Mouse (Mus musculus): ENCODE measurements around the gene Slf2.

The Slf2 gene

GRCm38 (mm10) chr19:44930744-44931453 lies at the start of gene Slf2:
TSS of gene Slf2 (plus strand) at chr19:44931151.
- DNase-seq (ENCODE audit: low read depth, low spot score), result peak; percentile 97

DNA sequence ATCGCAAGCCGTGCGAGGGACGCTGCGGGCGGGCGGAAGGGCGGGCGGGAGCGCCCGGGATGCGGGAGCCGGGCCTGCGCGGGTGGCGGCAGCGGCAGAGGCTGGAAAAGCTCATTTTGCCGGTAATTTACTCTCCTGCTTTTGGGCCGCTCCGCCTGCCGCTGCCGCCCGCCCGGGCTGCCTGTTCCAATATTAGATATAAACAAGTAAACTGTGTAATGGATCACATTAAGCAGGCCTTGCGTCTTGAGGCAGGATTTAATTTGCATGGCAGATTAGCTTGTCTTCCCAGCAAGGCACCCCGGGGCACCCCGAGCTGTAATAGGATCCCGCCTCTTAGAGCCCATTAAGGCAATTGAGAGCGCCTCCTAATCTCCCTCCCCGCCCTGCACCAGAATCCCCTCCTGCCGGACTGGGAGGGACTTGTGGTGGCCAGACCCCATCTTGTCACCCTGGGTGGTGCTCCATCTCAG lies 48.4 kb upstream of the Slf2 start:
- DNase-seq (ENCODE audit: low read depth, low spot score), result no peak

DNA sequence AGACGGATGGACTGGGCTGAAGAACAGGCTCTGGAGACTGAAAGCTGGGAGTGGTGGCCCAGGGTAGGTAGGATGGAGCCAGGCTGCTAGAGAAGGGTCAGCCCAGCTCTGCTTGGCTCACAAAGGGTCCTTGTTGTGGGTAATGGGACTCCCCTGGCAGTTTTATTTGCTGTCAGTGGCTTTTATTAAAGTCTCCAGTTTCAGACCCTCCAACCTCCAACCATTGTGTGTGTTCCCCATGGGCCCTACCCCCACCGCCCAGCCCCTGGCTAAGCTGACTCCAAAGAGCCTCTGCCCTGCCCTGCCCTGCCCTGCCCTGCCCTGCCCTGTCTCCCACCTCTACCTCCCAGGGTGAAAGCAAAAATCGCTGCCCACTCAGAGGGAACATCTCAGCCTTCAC lies 46.6 kb upstream of the Slf2 start:
- no peak for DNase-seq (ENCODE audit: low read depth, low spot score)

- no peak for DNase-seq (ENCODE audit: low read depth, low spot score)
These were observed 44.5 kb upstream of the Slf2 start for GRCm38 (mm10) chr19:44886475-44886874.

- DNase-seq (ENCODE audit: low read depth, low spot score), result no peak
These were observed 43.2 kb upstream of the Slf2 start for GRCm38 (mm10) chr19:44887679-44888235.

DNA sequence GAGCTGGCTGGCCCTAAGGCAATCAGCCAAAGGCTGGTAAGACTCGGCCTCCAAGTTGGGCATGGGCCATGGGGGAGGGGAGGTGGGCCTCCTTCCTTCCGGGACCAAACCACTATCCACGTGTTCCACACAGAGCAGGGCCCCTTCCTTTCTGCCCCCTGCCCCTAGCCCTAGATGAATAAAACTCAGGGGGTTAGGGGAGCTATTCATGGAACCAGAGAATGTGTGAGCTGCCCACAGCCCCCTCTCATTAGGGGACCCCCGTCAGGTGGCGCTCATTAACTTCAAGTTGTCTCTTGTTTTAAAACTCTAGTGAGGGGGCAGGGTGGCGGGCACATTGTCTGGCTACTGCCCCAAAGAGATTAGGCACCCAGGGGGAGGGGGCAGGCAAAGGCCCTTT lies 41.4 kb upstream of the Slf2 start:
- DNase-seq (ENCODE audit: low read depth, low spot score), result no peak

DNA sequence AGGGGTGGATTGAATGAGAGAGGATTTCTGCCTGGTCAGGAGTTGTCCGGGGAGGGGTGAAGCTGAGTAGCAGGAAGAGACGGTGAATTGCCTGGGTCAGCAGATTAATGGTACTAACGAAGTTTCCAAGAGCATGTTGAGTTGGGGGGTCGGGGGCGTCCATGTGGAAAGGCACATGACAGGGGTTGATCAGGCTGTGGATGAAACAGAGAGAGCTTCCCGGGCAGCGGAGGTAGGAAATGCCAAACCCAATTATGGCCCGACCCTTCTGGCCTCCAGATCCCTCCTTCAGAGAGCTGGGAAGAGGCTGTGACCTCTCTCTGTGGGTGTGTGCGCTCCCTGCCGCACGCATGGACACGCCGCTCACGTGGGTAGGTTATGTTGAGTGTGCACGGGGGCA lies 39.5 kb upstream of the Slf2 start:
- DNase-seq (ENCODE audit: low read depth, low spot score), result no peak

DNA sequence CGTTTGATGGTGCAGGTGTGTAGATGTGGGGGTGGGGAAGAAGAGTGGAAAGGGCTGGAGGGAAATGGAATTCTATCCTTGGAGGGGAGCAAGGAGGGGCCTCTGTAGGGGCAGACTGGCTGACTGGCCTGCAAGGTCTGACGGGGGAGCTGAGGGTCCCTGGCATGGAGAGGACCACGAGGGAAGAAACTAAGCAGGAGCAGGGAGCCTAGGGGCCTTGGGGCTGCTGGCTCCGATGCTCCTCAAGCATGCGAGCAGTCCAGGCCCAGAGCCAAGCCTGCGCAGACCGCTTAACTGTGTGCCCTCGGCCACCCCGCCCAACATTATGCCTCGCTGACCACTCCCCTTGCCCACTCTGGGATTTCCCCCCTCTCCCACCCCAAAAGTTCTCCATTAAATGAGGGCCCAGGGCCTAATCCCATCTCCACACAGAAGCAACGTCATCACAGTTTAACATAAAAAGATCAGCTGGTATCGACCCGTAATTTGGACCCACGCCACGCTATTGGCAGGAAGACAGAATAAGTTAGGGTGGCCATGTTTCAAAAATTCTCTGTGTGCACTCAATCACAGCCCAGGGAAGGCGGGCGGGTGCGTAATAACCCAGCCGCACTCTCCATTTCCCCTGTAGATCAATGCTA lies 37.6 kb upstream of the Slf2 start:
- DNase-seq (ENCODE audit: low read depth, low spot score), result no peak

DNA sequence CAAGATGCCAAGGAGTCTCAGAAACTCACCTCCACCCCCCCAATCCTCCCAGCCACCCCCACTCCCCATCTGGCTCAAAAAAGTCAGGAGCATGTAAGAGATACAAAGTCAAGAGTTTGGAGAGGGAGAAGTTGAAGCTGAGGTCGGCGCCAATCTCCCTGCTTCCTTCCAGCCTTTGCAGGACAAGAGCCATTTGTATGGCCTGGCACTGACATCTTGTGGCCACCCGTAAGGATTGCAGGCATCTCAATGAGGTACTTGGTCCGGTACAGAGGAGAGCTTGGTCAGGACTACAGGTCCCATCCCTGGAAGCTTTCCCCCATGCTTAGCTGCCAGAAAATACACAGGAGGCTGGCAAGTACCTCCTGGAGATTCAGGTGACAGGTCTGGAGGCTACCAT lies 35.7 kb upstream of the Slf2 start:
- peak; percentile 33 for DNase-seq (ENCODE audit: low read depth, low spot score)

GRCm38 (mm10) chr19:44896450-44896849 lies 34.5 kb upstream of the Slf2 start:
- DNase-seq (ENCODE audit: low read depth, low spot score), result no peak

DNA sequence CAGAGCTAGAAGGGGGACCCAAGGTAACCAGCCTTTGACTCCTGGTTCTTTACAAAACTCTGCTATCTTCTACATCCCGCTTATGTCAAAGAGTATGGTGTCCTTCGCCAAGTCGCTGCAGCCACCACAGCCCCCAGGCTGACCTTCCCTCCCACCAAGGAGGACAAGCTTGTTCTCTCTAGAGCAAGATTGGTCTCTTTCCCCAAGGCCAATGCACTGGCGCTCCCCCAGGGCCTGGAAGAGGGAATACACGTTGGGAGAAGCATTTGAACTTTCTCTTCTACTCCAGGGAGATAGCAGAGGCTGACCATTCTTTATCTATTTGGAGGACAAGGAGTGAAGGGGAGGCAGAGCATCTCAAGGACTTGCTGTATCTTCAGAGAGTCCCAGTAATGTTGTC lies 33.4 kb upstream of the Slf2 start:
- no peak for DNase-seq (ENCODE audit: low read depth, low spot score)

- DNase-seq (ENCODE audit: low read depth, low spot score), result no peak
These were observed 32.3 kb upstream of the Slf2 start for GRCm38 (mm10) chr19:44898646-44899045.

- no peak for DNase-seq (ENCODE audit: low read depth, low spot score)
These were observed 31.7 kb upstream of the Slf2 start for GRCm38 (mm10) chr19:44899104-44899793.

DNA sequence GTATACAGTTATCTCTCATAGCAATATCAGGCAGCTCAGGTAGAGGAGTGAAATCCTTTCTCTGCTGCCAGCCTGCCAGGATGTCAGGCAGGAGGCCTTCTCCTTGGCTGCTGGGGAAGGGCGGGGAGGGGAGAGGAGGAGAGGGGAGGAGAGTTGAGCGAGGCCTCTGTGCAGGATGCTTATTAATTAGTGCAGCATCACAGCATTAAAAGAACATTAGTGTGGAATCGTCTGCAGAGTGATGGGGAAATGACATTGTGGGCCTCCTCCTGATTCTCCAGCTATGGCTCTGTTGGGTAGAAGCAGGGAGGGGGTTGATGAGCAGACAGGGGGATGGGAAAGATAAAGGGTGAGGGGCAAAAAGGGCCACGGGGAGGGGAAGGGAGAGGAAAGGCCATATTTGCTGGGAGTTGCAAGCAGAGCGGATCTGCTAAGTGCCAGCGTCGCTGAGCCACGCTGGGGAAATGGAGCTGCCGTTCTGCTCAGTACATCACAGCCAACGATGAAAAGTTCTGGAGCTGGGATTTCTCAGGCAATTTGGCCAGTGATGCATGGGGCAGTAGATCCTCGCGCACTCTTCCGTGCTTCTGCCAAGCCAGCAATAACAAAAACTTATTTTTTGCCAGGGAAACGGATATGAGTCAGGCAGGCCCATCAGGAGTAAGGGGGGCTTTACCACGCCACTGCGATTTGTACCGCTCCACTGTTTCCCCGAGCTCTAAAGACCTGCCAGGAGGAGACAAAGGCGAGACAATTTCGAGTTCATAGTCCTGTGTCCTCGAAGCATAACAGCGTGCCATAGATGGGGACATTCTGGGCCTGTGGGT lies 30.8 kb upstream of the Slf2 start:
- DNase-seq (ENCODE audit: low read depth, low spot score), result no peak

- DNase-seq (ENCODE audit: low read depth, low spot score), result no peak
These were observed 29.9 kb upstream of the Slf2 start for GRCm38 (mm10) chr19:44901047-44901446.

- no peak for DNase-seq (ENCODE audit: low read depth, low spot score)
These were observed 28.6 kb upstream of the Slf2 start for GRCm38 (mm10) chr19:44902324-44902723.

- no peak for DNase-seq (ENCODE audit: low read depth, low spot score)
These were observed 27.5 kb upstream of the Slf2 start for GRCm38 (mm10) chr19:44903343-44904000.

DNA sequence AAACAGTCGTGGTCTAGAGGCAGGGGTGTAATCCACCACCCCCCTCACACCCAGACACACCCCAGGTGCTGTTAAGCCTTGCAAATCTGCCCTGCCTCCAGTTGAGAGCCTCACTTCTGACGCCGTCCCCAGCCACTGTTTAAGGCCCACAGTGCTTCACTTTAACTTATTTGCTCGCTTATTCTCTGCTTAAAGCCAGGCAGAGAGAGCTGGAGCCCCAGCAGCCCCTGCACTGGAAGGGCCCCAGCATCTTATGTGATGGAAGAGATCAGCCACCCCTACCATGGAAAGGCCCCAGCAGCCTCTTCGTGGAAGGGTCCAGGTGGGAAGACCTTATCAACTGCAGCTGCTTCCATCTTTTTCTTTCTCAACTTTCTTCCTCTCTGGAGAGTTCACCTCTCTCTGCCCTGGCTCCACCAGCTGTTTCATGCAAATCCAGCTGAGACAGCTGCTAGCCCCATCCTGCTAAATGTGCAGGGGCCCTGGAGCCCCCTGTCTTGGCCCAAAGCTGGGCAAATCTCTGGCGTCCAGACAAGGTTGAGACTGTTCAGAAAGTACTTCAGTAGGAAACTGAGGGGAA lies 26.7 kb upstream of the Slf2 start:
- no peak for DNase-seq (ENCODE audit: low read depth, low spot score)

- DNase-seq (ENCODE audit: low read depth, low spot score), result no peak
These were observed 25.6 kb upstream of the Slf2 start for GRCm38 (mm10) chr19:44905316-44905715.

DNA sequence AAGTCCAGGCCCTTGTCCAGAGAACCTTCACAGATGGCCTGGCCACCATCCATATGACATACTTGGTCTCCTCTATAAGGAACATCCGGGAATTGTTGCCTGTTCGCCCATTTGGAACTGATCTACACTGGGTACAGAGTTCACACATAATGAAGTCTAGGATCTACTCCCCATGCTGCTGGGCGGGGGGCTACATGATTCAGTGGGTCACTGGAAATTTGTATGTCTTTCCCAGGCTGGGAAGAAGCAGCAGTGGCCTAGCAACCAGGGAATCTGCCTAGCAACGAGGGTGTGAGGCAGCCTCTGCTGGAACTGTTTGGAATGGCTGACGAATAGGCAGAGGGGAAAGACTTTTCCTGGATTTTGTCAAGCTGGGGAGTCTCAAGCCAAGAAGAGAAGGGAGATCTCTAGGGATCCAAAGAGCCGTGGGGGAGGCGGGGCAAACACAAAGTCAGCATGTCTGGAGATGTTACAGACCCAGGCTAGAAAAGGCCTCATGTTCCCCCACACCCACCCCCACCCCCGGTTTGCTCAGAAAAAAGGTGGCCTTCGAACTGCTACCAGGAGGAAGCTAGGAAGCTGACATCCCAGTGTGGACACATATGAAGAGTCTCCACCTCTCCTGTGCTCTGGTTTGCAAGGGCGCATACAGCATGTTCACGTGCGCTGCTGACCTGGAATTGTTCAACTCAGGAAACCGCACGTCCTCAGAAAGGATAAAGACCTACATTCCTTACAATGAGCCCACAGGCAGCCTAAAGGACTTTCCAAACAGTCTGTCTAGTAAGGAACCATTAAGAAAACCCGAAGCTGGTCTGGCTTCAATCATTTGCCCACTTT lies 22.9 kb upstream of the Slf2 start:
- DNase-seq (ENCODE audit: low read depth, low spot score), result no peak
